Mouse (Mus musculus) thymus, postnatal 25 days (tissue): ENCODE data around the gene Gna15.
A peak's percentile ranks its signal among the peaks of the same experiment; 100 is the strongest.

ENCODE experiments used
- DNase-seq: peaks from one replicate; pipeline ENCODE4 v3.0.0; 2022

The Gna15 gene

GRCm38 (mm10) chr10:81524051-81524605 is at the start of gene Gna15:
Gna15 (minus strand) TSS chr10:81524225.
- DNase-seq: no peak

- DNase-seq: no peak
Measured at GRCm38 (mm10) chr10:81572975-81573374, 49.0 kb upstream of the Gna15 start.

- DNase-seq: no peak
Measured at GRCm38 (mm10) chr10:81572133-81572671, 48.2 kb upstream of the Gna15 start.

- peak; percentile 97 for DNase-seq
Measured at GRCm38 (mm10) chr10:81571501-81571876, 47.5 kb upstream of the Gna15 start.

GRCm38 (mm10) chr10:81570831-81571500 is 46.9 kb upstream of the Gna15 start:
- DNase-seq: peak; percentile 89

- DNase-seq: no peak
Measured at GRCm38 (mm10) chr10:81570238-81570800, 46.3 kb upstream of the Gna15 start.

GRCm38 (mm10) chr10:81569507-81570237 is 45.6 kb upstream of the Gna15 start:
- no peak for DNase-seq

- peak; percentile 38 for DNase-seq
Measured at GRCm38 (mm10) chr10:81568381-81569191, 44.6 kb upstream of the Gna15 start.

GRCm38 (mm10) chr10:81565257-81566228 is 41.5 kb upstream of the Gna15 start:
- peak; percentile 89 for DNase-seq

GRCm38 (mm10) chr10:81564734-81565133 is 40.7 kb upstream of the Gna15 start:
- peak; percentile 88 for DNase-seq

- DNase-seq: peak; percentile 25
Measured at GRCm38 (mm10) chr10:81564216-81564615, 40.2 kb upstream of the Gna15 start.

GRCm38 (mm10) chr10:81563481-81563880 is 39.5 kb upstream of the Gna15 start:
- no peak for DNase-seq

GRCm38 (mm10) chr10:81562411-81562810 is 38.4 kb upstream of the Gna15 start:
- no peak for DNase-seq

GRCm38 (mm10) chr10:81560719-81561459 is 36.9 kb upstream of the Gna15 start:
- DNase-seq: peak; percentile 95

- DNase-seq: peak; percentile 87
Measured at GRCm38 (mm10) chr10:81559627-81560539, 35.9 kb upstream of the Gna15 start.

GRCm38 (mm10) chr10:81559163-81559626 is 35.2 kb upstream of the Gna15 start, which contains the start of gene Aes:
Aes (plus strand) TSS chr10:81559488.
- DNase-seq: peak; percentile 89

GRCm38 (mm10) chr10:81557491-81557890 is 33.5 kb upstream of the Gna15 start:
- DNase-seq: no peak

GRCm38 (mm10) chr10:81556282-81556681 is 32.3 kb upstream of the Gna15 start:
- no peak for DNase-seq
